Mouse (Mus musculus) gastrocnemius, postnatal 36 days (tissue): Measurements from ENCODE around the gene Trem3. TPM values are rescaled to one million over a fixed set of nuclear protein-coding genes. Genes with fewer than 3 reads are reported as not detected.

ENCODE experiments used
- DNase-seq, 2 experiments: peaks; one replicate each; pipeline ENCODE4 v3.0.0; 2022
- intact Hi-C: fragments of 180-260 bp; cut with DNase I; formaldehyde crosslinking; loops from one replicate; pipeline ENCODE4 v1.15.1; 2025
- total RNA-seq, 2 experiments: library from RNA; stranded (reverse); gene quantifications; 2 replicates each; pipeline ENCODE4 v1.2.3; 2021

The Trem3 gene
- total RNA-seq, 2 experiments from 2014 or later, result not detected

GRCm38 (mm10) chr17:48268276-48268675 lies 20.7 kb downstream of the Trem3 start:
- DNase-seq, result no peak
- intact Hi-C loops, result no loop called here

DNA sequence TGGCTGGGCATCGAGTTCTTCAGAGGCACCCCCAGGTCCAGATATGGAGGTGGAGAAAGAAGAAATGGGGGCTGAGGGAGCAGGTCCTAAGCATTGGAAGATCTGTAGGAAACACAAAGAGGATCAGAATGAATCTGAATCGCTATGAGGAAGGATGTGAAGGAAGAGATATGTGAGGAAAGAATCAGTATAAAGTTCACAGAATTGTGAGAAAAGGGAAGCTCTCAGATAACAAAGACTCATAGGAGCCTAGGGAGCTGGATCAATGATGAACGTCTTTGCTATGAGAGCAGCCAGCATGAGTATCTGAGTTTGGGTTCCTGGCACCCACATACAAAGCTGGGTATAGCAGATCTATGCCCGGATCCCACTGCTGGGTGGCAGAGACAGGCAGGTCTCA lies 22.3 kb downstream of the Trem3 start:
- intact Hi-C loops, result loop anchor here (5.0 to 10.0 kb wide), 2 partner anchors 185 to 332 kb away; partner anchors contain the start of genes Tspo2 and Unc5cl
- no peak for DNase-seq

DNA sequence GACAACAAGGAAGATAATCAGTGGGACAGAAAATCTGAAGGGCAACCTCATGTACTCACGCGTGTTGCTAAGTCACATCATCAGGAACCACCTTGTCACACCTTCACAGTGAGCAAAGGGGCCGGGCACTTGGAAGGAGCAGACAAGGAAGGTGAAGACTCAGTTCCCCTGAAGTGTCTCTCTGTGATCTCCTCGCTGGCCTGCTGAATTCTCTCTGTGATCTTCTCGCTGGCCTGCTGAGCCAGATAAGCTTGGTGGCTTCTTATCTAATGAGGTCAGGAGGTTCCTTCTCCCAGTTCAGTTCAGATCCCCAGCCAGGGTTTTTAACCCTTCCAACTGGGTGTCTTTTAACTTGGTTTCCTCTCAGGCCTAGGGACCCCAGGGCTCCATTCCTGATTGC lies 24.6 kb downstream of the Trem3 start:
- DNase-seq, result no peak
- intact Hi-C loops, result loop anchor here (5.0 to 10.0 kb wide), 2 partner anchors 183 to 330 kb away; partner anchors contain the start of genes Tspo2 and Unc5cl

GRCm38 (mm10) chr17:48272598-48272997 lies 25.0 kb downstream of the Trem3 start:
- DNase-seq, result no peak
- intact Hi-C loops, result loop anchor here (5.0 to 10.0 kb wide), 2 partner anchors 182 to 330 kb away; partner anchors contain the start of genes Tspo2 and Unc5cl

GRCm38 (mm10) chr17:48274098-48274497 lies 26.5 kb downstream of the Trem3 start:
- intact Hi-C loops, result loop anchor here (5.0 to 10.0 kb wide), 2 partner anchors 181 to 328 kb away; partner anchors contain the start of genes Tspo2 and Unc5cl
- DNase-seq, result no peak

GRCm38 (mm10) chr17:48274885-48275284 lies 27.3 kb downstream of the Trem3 start:
- intact Hi-C loops, result loop anchor here (5.0 to 10.0 kb wide), 2 partner anchors 180 to 327 kb away; partner anchors contain the start of genes Tspo2 and Unc5cl
- DNase-seq, result peak; percentile 46 to 49

DNA sequence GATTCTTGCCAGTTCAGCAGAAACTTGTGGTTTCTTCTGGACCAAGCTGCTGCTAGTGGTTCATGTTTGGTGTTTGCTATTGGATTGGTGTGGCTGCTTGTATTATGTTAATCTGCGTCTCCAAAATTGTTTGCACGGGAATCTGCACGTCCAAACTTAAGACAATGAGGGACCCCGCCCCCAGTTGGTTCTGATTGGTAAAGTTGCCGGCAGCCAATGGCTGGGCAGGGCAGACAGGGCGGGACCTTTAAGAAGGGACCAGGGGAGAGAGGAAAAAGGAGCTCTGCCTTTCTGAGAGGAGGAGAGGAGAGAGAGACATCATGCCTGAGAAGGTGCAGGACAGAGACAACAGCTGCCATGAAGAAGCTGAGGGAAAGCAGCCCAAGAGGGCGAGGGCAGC lies 28.2 kb downstream of the Trem3 start:
- no peak for DNase-seq
- intact Hi-C loops, result loop anchor here (2.0 to 10.0 kb wide), 2 partner anchors 59 to 179 kb away; partner anchors contain the start of genes Tspo2 and Unc5cl

- intact Hi-C loops, result loop anchor here (10.0 kb wide), 1 partner anchor 176 kb away; the partner anchor contains the start of genes Tspo2 and Unc5cl
- DNase-seq, result no peak
These were observed 30.8 kb downstream of the Trem3 start for GRCm38 (mm10) chr17:48278381-48278780.

DNA sequence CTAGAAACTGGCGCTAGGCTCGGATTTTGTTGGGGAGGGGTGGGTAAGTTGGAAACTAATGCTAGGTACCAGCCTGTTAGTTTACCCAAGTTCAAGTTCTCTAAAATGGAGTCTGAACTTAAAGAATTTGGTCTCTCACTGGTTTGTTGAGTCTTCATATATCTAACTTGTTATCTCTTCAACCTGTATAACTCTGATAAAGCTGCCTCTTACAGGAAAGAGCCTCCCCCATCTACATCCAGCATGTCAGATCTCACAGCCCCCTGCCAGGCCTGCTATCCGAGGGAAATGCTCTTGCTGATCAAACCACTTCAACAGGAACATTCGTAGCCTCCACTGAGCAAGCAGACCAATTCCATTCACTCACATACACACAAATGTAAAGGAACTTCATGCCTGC lies 31.4 kb downstream of the Trem3 start:
- intact Hi-C loops, result loop anchor here (10.0 kb wide), 1 partner anchor 176 kb away; the partner anchor contains the start of genes Tspo2 and Unc5cl
- no peak for DNase-seq

DNA sequence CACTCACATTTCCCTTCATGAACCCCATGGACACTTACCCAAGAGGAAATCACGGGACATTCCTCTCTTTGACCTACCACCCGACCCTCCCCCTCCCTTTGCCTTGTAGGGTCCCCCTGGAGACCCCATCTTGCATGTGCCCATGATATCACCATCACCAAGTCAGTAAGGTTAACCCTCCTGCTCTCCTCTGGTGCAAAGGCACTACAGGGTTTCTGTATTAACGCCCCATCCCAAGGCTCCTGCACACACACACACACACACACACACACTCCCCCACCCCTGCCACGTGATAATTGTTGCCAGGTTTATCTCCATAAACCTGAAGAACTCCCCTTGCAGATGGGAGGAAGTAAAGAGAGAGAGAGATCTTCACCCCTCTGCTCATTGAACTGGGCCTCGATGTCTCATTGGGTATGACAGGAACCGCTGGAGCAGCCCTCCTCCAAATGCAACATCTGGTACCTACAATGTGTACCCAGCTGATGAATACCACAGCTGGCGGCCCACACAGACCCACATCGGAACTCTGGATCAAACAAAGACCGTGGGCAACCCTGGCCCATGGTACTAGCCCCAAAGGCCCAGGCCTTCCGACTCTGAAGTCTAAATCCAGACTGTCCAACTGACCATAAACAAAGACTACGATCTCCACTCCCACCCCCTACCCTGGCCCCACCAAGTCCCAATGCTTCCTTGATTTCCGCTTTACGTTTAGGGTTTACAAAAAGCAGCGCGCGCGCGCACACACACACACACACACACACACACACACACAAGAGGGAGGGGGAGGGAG lies 33.6 kb downstream of the Trem3 start:
- no peak for DNase-seq
- intact Hi-C loops, result no loop called here

DNA sequence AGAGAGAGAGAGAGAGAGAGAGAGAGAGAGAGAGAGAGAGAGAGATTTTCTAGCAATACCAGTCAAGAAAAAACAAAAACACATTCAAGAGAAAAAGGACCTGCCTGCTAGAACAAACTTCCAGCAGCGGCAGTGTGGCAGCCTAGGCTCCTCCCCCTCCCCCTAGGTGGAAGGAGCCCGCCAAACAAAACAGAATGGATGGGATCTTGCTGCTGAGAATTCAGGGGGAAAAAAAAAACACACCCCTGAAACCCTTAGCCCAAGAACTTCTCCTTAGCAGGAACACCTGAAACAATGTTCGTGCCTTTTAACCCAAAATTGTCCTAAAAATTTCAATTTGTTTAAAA lies 34.1 kb downstream of the Trem3 start:
- intact Hi-C loops, result no loop called here
- no peak for DNase-seq

GRCm38 (mm10) chr17:48286765-48287164 lies 39.2 kb downstream of the Trem3 start:
- intact Hi-C loops, result no loop called here
- no peak for DNase-seq

DNA sequence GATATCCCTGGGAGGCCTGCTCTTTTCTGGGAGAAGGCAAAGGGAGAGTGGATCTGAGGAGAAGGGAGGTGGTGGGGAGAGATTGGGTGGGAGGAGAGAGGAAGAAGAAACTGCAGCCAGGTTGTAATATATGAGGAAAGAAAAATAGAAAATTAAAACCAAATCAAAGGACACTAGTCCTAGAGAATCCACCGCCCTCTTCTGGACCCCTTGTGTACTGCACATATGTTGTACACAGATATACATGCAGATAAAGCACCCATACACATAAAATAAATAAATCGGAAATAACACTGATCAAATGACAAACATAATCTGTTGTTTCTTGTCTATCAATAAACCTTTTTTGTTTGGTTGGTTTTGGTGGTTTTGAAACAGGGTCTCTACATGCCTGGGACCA lies 39.7 kb downstream of the Trem3 start:
- no peak for DNase-seq
- intact Hi-C loops, result no loop called here

DNA sequence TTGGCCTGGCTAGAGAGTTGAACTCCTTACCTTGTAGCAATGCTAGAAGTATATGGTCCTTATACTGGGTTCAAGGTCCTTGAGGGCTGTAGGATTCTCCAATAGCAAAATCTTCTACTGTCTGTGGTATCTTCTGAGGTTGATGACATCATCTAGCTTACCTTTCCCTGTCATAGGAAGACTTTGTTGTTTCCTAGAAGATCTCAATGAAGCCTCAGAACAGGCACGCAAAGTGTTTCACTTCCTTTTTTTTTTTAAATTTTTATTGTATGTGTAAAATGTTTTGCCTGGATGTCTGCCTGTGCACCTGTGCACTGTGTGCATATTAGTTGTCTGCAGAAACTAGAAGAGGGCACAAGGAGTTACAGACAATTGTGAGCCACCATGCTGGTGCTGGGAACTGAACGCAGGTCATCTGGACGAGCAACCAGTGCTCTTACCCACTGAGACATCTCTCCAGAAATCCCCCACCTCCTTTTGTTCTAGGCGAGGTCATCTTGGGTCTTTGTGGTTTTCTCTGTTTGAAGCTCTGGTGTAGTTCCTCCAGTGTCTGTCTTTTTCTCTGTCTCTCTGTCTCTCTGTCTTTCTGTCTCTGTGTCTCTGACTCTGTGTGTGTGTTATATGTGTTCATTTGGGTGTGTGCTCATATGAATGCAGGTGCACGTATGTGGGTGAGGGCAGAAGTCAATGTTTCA lies 46.1 kb downstream of the Trem3 start:
- DNase-seq, result no peak
- intact Hi-C loops, result no loop called here

DNA sequence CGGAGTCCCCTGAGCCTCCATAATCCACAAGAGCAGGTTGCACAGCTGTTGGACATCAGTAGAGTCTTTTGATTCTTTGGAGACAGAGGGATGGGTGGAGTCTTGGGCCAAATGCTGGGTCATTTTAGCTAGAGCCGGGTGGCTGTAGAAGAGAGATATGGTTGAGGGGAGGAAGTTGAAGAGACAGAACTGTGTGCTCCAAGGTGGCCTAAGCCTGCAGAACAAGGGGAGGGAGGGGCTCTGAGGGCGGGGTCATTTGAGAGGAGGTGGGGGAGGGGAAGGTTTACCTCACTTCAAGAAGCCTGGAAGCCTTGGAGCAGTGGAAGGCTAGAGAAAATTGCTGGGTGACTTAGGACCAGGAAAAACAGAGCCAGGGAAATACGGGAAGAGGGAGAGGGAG lies 51.6 kb downstream of the Trem3 start, which contains the start of gene Treml2:
Treml2 (plus strand) TSS at position 296 of the 400 bp plus-strand sequence.
- DNase-seq, result no peak
- intact Hi-C loops, result no loop called here

DNA sequence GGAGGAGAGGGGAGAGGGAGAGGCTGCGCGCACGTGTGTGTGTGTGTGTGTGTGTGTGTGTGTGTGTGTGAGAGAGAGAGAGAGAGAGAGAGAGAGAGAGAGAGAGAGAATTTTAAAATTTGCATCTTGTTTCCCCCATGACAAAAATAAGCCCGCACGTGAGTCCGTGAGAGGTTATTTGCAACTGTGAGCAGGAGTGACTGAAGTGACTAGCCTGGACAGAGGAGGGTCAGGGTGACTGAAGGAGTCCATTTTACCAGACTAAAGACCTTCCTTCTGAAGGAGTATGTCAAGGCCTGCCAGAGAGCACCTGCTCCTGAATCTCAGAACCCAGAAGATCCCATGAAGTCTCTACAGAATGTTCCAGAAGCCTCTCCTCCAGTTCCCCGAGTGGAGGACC lies 52.2 kb downstream of the Trem3 start:
- DNase-seq, result no peak
- intact Hi-C loops, result no loop called here

GRCm38 (mm10) chr17:48300199-48300598 lies 52.6 kb downstream of the Trem3 start:
- no peak for DNase-seq
- intact Hi-C loops, result no loop called here

DNA sequence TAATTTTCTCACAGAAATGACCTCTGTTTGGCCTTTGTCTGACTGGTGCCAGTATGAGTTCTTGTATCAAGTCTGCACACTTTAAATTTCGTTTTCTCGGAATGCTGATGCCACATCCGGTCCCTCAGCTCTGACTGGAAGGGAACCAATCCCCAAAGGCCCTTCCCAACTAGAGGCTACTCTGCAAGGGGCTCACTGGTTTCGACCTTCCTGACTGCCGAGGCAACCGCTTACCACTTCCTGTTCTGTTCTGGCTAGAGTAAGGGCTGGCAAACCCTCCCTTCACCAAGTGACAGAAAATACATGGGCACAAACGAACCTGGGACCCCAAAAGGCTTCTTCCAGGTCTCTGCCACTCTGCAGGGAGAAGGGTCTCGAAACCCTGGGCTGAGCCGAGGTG lies 53.3 kb downstream of the Trem3 start:
- DNase-seq, result no peak

DNA sequence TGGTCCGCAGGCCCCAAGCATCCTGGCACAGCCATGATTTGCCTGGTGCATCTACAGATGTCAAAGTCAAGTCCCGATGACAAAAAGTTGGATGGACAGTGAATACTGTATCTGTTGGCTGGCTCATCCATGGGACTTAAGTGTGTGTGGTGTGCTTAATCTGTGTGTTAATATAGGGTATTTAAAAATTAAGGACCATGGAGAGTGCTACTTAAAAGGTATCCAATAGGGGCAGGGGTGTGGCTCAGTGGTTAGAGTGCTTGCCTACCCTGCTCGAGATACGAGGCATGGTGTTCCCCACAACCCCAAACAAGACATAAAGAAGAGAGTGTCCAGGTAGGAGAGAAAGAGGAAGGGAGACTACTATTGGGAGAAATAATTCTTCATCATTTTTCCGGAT lies 54.2 kb downstream of the Trem3 start:
- intact Hi-C loops, result no loop called here
- DNase-seq, result no peak

More for the DNA sequence above, 53.3 kb downstream of the Trem3 start:
- intact Hi-C loops, result no loop called here
